Mouse (Mus musculus): ENCODE data around the gene Pld4.

DNA sequence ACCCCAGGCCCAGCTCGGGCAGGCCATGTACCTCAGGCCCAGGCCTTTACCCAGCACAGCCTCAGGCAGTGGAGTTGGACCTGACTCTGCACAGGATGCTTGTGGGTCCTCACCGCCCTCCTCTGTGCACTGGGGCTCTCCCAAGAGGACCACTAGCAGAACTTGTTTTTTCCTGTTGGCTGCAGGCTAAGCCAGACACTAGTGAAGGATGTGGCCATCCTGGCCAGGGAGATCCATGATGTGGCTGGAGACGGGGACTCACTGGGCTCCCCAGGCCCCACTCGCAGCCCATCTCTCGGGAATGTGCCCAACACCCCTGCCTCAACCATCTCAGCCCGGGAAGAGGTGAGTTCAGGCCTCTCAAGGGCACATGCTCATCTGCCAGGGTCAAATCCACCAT, 17.7 kb upstream of the Pld4 start:
- TF ChIP-seq CTCF (IDR thresholded peaks at IDR 0.05; ENCODE audit: control insufficient read depth, insufficient read depth, low read length) (no peak), POLR2A (IDR thresholded peaks at IDR 0.05; ENCODE audit: borderline replicate concordance, control insufficient read depth, low read depth, low read length) (no peak)

Measured in bone marrow, adult 2 months (tissue).